Mouse (Mus musculus): ENCODE measurements at regions not wholly inside any gene's neighbourhood (a gene's known extent, or its start where the extent isn't known, plus 50 kb on each side); places are given as distances from the start of the nearest gene placed in this dataset.

DNA sequence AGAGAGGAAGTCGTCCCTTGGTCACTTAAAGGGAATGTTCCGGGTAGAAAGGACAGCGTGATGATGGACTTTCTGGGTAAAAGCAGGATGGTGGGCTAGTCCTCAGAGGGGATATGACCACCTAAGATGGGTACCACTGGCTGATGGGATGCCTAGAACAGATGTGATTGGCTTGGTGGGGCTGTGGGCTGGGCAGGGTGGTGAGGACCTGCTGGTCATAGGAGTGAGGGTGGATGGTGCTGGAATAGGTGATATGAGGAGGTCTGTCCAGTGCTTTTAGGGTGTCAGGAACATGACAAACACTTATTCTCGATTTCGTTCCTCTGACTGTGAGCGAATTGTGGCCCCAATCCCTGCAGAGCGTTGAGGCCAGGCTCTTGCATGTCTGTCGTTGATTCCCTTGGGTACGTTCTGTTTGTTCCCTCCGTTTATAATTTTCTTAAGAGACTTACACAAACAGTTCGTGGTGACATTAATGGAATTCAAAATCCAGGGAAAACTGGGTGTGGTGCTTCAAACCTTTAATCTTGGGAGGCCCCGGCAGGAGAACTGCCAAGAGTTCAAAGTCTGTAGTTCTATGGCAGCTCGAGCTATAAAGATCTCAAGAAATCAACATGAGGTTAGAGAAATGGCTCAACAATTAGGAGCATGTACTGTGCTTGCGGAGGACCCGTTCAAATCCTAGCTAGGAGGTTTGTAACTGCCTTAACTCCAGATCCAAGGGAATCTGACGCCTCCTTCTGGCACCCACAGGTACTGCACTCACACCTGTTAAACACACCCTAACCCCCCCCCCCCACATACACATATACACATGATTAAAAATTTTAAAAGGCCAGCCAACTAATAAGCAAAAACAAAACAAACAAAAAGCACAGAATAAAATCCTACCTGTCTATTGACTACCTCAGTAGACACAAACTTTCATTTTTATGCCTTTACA is 55.0 kb upstream of the Stt3b start:
- TF ChIP-seq CTCF (conservative IDR thresholded peaks at IDR 0.05; ENCODE audit: insufficient read depth, insufficient read length, low read depth, low read length), result no peak; the same call in 1 of the 2 replicates
- no peak for TF ChIP-seq POLR2A (IDR thresholded peaks at IDR 0.05; ENCODE audit: low read depth, low read length)
